Mouse (Mus musculus) embryonic fibroblast, embryonic 13.5 days (primary cell): ENCODE measurements around the gene Slc4a4.

Experiments
- CTCF ChIP-seq: IDR thresholded peaks from 2 replicates; pipeline ENCODE4 v1.5.1; 2011; ENCODE audit warnings: mild to moderate bottlenecking, control low read depth, low read length, moderate library complexity, borderline replicate concordance; ENCODE audit not compliant: insufficient read depth
- POLR2A ChIP-seq: IDR thresholded peaks from 2 replicates; pipeline ENCODE4 v1.6.1; 2011; ENCODE audit warnings: low read depth, mild to moderate bottlenecking, control low read depth, low read length, moderate library complexity

DNA sequence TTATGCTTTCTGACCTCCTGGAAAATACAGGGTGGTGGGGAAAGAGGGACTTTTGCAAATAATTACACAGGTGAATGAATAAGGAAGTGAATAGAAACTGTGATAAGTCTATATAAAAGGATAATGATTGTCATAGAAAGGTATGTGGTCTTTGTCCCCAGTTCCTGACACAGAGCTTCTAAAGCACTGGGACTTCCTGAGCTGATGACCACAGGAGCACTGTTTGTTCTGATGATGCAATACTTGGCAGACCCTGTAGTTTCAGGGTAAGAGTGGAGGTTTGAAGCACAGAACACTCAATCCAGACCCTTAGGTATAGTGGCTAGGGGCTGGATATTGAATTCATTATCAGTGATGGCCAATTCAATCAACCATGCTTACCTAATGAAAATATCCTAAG is 391.7 kb downstream of the Slc4a4 start:
- TF ChIP-seq CTCF (no peak), POLR2A (no peak)
